Mouse (Mus musculus) neural tube, embryonic 11.5 days (tissue): ENCODE results near the gene Foxp1. TPM values are rescaled to one million over a fixed set of nuclear protein-coding genes. Genes with fewer than 3 reads are reported as not detected.

Experiments
- ATAC-seq: fragments of 200-750 bp; cut with Nextera tagmentation; 2 replicates; pipeline ENCODE4 v1.8.0; 2017; ENCODE audit warnings: moderate number of reproducible peaks, mild to moderate bottlenecking, moderate TSS enrichment, moderate library complexity; ENCODE audit not compliant: insufficient read depth, low FRiP score, low TSS enrichment
- DNase-seq: peaks from one replicate; pipeline ENCODE4 v3.0.0-alpha.2; 2015; ENCODE audit warnings: low spot score
- H3K27ac ChIP-seq: fragments of 300-500 bp; sonication (generic); 2 replicates; pipeline ENCODE4 v1.5.1; 2014; ENCODE audit warnings: low read depth, mild to moderate bottlenecking, low read length
- H3K27me3 ChIP-seq: fragments of 300-500 bp; sonication (generic); 2 replicates; pipeline ENCODE4 v1.6.1; 2014; ENCODE audit warnings: mild to moderate bottlenecking, low read length, mixed read lengths; ENCODE audit not compliant: control insufficient read depth, insufficient read depth
- H3K36me3 ChIP-seq: fragments of 300-500 bp; sonication (generic); 2 replicates; pipeline ENCODE4 v1.6.1; 2014; ENCODE audit warnings: mild to moderate bottlenecking, low read length, moderate library complexity, mixed read lengths; ENCODE audit not compliant: control insufficient read depth, insufficient read depth
- H3K4me1 ChIP-seq: fragments of 300-500 bp; sonication (generic); 2 replicates; pipeline ENCODE4 v1.6.1; 2014; ENCODE audit warnings: low read length, mixed read lengths; ENCODE audit not compliant: control insufficient read depth, insufficient read depth
- H3K4me2 ChIP-seq: fragments of 300-500 bp; sonication (generic); 2 replicates; pipeline ENCODE4 v1.6.1; 2014; ENCODE audit warnings: low read depth, mild to moderate bottlenecking, moderate library complexity
- H3K4me3 ChIP-seq: fragments of 300-500 bp; sonication (generic); 2 replicates; pipeline ENCODE4 v1.5.1; 2014; ENCODE audit warnings: low read depth, low read length
- H3K9ac ChIP-seq: fragments of 300-500 bp; sonication (generic); 2 replicates; pipeline ENCODE4 v1.6.1; 2014; ENCODE audit warnings: mild to moderate bottlenecking, low read length
- H3K9me3 ChIP-seq: fragments of 300-500 bp; sonication (generic); 2 replicates; pipeline ENCODE4 v1.6.1; 2016; ENCODE audit warnings: low read length; ENCODE audit not compliant: control insufficient read depth
- WGBS: fragments of 180-500 bp; shearing (Covaris S2); extraction: QIAGEN DNeasy Blood & Tissue Kit; methylation state at CpG from one replicate; pipeline ENCODE4 v1.1.7; 2014; 5-methylcytosine and 5-hydroxymethylcytosine counted together
- polyA plus RNA-seq: library from polyadenylated mRNA; unstranded; fragments of >200 nt; fragmentation: Nextera tagmentation; extraction: Ambion mirVana; gene quantifications from 2 replicates; pipeline ENCODE4 v1.2.1, GENCODE M21; 2014

Foxp1 gene
- polyA plus RNA-seq, 1 experiment from 2014 or later, result 116 TPM

DNA sequence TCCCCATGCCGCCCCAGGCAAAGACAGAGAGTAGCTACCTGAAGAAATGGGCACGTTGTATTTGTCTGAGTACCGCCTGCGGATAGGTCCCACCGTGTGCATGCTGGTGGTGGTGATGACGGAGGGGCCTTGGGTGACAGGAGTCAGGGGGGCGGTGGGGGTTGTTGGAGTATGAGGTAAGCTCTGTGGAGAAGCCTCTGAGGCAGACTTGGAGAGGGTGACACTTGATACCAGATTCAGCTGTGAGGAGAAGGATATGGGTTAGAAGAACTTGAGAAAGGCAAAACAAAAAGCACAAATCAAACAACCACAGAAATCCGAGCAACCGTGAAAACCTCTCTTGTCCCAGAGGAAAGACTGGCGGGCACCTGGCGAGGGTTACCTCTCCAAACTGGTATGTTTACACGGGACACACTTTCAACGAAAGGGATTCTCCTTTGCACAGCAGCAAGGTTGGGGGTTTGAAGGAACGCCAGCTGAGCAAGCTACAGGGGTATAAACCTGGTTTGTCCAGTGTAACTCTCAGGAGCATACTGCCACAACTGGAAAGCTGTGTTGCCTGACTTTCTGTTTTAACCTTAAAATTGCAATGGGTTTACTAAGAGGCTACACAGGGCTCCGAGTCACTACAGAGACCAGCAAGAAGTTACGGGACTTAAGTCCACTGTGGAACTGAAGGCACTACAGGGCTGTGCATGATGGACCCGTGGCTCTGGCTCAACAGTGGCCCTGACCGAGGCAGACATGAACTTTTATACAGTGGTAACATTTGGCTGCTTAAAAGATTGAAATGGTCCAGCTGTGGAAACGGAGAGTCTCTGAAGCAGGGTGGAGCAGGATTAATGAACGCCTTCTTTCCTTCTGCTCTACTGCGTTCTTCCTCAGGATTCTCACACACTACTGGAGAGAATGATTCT, 576.8 kb downstream of the Foxp1 start:
- Histone ChIP-seq H3K9me3 (no peaks in the 10 kb centered on the region), H3K4me2 (no peak overlapping the region), H3K9ac (no peak overlapping the region), H3K27me3 (no peaks in the 10 kb centered on the region), H3K4me3 (no peak overlapping the region), H3K27ac (no peak overlapping the region), H3K36me3 (peaks cover under 1% of the 10 kb centered on the region; the same call in 1 of the 2 replicates), H3K4me1 (peaks cover 11% of the 10 kb centered on the region)
- ATAC-seq (no peak), DNase-seq (no peak)
- WGBS, result 81% methylated on average over 21 of the region's 21 CpGs

DNA sequence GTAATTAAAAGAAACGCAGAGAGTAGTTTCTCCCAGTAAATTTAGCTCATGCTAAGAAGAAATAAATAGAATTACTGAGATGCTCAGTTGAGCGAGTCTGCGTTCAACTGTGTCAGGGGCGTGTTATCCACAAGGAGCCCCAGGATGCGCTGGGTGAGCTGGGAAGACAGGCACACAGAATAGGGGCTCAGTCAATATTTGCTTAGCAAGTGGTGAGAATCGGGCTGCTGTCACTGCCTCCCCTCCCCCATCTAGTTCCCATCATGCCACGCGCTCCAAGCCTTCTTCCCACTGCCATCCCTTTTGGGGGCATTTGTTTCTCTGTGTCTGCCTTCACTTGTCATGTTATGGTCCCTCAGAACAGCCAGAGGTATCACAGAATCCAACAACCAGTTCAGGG, 584.2 kb downstream of the Foxp1 start:
- no peak overlapping the region for H3K4me2 ChIP-seq
- DNase-seq, result no peak
- no peaks in the 10 kb centered on the region for H3K9me3 ChIP-seq
- no peak overlapping the region for H3K9ac ChIP-seq
- H3K36me3 ChIP-seq, result peaks cover 4% of the 10 kb centered on the region
- 79% methylated on average over 8 of the region's 8 CpGs for WGBS
- H3K4me3 ChIP-seq, result no peak overlapping the region
- no peaks in the 10 kb centered on the region for H3K27me3 ChIP-seq
- H3K27ac ChIP-seq, result no peak overlapping the region
- ATAC-seq, result no peak
- peaks cover 2% of the 10 kb centered on the region for H3K4me1 ChIP-seq

DNA sequence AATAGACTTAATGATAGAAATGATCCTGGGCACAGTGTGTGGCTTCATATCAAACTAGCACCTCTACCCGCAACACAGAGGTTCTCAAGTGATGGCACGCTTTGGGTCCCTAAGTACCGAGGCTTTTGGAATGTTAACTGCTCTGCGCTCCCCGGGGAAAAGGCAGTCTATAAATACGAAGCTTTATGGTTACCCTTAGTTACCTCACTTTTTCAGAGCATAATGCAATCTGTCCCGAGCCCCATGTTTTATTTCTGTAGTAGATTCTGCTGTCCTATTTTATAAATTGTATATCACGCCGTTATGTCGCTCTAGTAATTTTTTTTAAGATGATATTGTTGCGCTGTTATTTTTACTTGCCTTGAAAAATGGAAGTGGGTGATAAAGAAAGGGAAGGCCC, 585.0 kb downstream of the Foxp1 start:
- H3K9me3 ChIP-seq, result no peaks in the 10 kb centered on the region
- H3K4me2 ChIP-seq, result no peak overlapping the region
- ATAC-seq (no peak), DNase-seq (no peak)
- H3K4me3 ChIP-seq, result no peak overlapping the region
- no peaks in the 10 kb centered on the region for H3K27me3 ChIP-seq
- no peak overlapping the region for H3K27ac ChIP-seq
- WGBS, result 78% methylated on average over 11 of the region's 11 CpGs
- H3K4me1 ChIP-seq, result peaks cover 8% of the 10 kb centered on the region
- H3K36me3 ChIP-seq, result peaks cover 4% of the 10 kb centered on the region
- H3K9ac ChIP-seq, result no peak overlapping the region

DNA sequence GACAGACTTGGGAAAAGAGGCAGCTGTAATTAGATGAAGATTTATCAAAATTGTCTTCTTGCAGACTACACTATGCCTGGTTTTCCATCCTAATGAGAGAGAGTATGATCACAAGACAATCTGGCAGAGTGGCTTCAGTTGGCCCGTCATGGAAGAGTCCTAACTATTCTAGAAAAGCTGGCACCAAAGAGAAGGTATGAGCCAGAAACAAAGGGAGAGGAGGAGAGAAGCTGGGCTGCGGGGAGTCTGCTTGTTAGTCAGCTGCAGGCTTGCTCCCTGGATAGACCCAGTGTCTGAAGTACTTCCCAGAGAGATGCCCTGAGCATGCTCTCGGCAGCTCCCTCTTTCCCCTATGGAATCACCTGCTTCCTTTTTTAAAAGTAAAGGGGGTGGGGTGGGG, 586.1 kb downstream of the Foxp1 start:
- peaks cover 4% of the 10 kb centered on the region for H3K36me3 ChIP-seq
- no peak for DNase-seq
- no peak for ATAC-seq
- no peak overlapping the region for H3K9ac ChIP-seq
- H3K27ac ChIP-seq, result no peak overlapping the region
- no peaks in the 10 kb centered on the region for H3K9me3 ChIP-seq
- H3K4me1 ChIP-seq, result peaks cover 14% of the 10 kb centered on the region
- H3K4me2 ChIP-seq, result no peak overlapping the region
- H3K27me3 ChIP-seq, result no peaks in the 10 kb centered on the region
- H3K4me3 ChIP-seq, result no peak overlapping the region
- WGBS, result 82% methylated on average over 3 of the region's 3 CpGs

DNA sequence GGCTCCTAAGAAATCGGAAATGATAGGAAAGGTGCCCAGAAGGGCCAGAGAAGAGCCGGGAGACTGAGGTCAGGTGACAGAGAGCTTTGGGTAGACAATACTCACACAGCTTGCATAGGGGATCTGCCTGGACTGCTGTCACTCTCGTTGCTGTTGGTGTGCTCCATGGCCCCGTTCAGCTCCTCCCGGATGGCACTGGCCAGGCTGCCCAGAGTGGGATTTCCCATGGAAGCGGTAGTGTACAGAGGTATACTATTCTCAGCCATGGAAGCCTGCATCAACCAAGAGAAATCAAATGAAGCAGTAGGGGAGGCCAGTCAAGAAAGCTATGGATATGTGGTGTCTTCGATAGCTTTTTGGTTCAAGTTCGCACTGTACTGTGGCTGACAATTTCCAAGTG, 587.4 kb downstream of the Foxp1 start:
- no peak overlapping the region for H3K4me2 ChIP-seq
- ATAC-seq, result no peak
- DNase-seq, result no peak
- no peak overlapping the region for H3K4me3 ChIP-seq
- no peak overlapping the region for H3K27ac ChIP-seq
- WGBS, result 97% methylated on average over 8 of the region's 8 CpGs
- H3K4me1 ChIP-seq, result peaks cover 23% of the 10 kb centered on the region
- H3K27me3 ChIP-seq, result no peaks in the 10 kb centered on the region
- no peak overlapping the region for H3K9ac ChIP-seq
- peaks cover 2% of the 10 kb centered on the region for H3K36me3 ChIP-seq
- no peaks in the 10 kb centered on the region for H3K9me3 ChIP-seq

DNA sequence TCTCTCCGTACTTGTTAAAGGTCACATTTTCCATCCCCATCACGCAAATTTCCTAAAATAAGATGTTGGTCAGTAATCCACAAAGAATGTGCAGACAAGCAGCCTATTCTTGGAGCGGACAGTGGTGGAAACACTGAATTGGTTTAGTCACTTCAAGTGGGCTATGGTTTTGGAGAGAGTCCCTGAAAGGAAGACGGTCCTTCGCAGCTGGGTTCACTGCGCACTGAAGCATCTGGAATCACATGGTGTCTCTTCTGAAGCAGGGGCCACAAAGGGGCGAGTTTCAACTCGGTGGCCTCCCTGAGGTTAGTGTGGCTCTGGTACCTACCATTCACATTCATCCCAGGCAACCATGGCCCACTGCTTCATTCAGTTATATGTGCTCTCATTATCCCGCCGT, 588.1 kb downstream of the Foxp1 start:
- DNase-seq, result no peak
- H3K9me3 ChIP-seq, result no peaks in the 10 kb centered on the region
- H3K9ac ChIP-seq, result no peak overlapping the region
- H3K27ac ChIP-seq, result no peak overlapping the region
- peaks cover 2% of the 10 kb centered on the region for H3K36me3 ChIP-seq
- ATAC-seq, result no peak
- 87% methylated on average over 10 of the region's 10 CpGs for WGBS
- H3K4me1 ChIP-seq, result peaks cover 23% of the 10 kb centered on the region
- H3K27me3 ChIP-seq, result no peaks in the 10 kb centered on the region
- no peak overlapping the region for H3K4me2 ChIP-seq
- H3K4me3 ChIP-seq, result no peak overlapping the region

DNA sequence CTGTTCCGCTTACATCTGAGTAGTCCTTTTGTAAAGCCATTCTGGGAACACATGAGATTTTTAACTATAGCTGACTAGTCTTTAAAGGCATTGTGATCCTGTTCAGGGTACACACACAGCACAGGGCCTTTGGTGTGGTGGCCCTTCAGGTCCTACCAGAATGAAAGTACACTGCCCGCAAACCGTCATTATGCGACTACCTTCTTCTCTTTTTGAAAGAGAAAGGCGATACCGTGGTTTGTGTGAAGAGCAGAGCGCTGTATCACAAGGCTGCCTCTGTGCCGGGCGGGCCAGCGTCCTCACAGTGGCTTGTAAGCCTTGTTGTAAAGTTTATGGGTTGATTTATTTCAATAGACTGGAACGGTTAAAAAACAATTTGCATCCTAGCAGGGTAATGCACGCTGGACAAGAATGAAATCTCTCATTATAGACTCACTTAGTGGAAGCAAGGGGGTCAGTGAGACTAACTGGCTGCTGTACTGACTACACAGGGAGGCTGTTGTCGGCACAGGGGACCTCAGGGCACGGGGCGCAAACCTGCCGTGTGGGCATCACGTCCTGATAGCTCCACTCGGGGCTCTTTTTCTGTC, 589.3 kb downstream of the Foxp1 start:
- H3K27ac ChIP-seq, result 0 out of 2 replicates have a peak overlapping the region, but pooled peaks have one; percentile 34
- WGBS, result 54% methylated on average over 18 of the region's 18 CpGs
- 0 out of 2 replicates have a peak, but pooled peaks have one; percentile 28 for ATAC-seq
- H3K9me3 ChIP-seq, result no peaks in the 10 kb centered on the region
- no peak overlapping the region for H3K9ac ChIP-seq
- H3K4me2 ChIP-seq, result no peak overlapping the region
- peak; percentile 34 for DNase-seq
- H3K4me1 ChIP-seq, result peaks cover 23% of the 10 kb centered on the region
- no peak overlapping the region for H3K4me3 ChIP-seq
- no peaks in the 10 kb centered on the region for H3K27me3 ChIP-seq
- H3K36me3 ChIP-seq, result peaks cover 2% of the 10 kb centered on the region

DNA sequence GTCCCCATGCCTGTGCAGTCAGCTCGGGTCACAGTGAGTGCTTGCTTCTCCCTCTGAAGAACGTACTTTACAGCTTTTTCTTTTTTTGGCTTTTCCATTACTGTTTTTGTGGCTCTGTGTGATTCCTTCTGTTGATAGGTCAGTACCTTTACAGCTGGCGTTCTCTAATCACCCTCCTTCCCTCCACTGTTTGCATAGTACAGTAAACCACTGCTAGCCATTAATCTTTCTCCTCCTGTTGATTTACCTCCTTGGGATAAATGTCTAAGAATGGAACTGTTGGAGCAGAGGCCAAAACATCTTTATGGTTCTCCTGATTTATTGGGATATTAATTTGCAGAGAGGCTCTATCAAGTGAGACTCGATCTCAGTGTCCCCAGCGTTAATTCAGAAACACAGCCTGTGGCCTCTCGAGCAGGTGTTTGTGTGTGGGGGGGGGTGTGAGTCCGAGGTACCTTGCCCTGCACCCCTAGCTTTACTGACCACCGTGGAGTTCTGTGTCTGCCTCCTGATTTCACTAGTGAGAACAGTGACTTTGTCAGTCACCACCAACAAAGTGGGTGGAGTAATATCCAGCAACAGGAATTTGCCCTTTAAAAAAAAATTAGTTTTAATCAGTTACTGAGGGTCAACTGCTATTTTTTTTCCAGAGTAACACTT, 590.5 kb downstream of the Foxp1 start:
- DNase-seq (no peak), ATAC-seq (no peak; the same call in 1 of the 2 replicates)
- H3K27ac ChIP-seq, result no peak overlapping the region
- peaks cover 2% of the 10 kb centered on the region; the same call in 1 of the 2 replicates for H3K36me3 ChIP-seq
- H3K4me3 ChIP-seq, result no peak overlapping the region
- no peak overlapping the region for H3K9ac ChIP-seq
- H3K9me3 ChIP-seq, result no peaks in the 10 kb centered on the region
- WGBS, result 60% methylated on average over 8 of the region's 8 CpGs
- no peaks in the 10 kb centered on the region for H3K27me3 ChIP-seq
- H3K4me1 ChIP-seq, result peaks cover 23% of the 10 kb centered on the region
- H3K4me2 ChIP-seq, result no peak overlapping the region
